Mouse (Mus musculus) adrenal gland, adult 2 months (tissue): ENCODE data around the gene Il17ra. TPM values are rescaled to one million over a fixed set of nuclear protein-coding genes. Genes with fewer than 3 reads are reported as not detected.

Experiments
- DNase-seq: peaks from one replicate; pipeline ENCODE4 v3.0.0; 2021
- long read RNA-seq: library from polyadenylated mRNA; stranded (forward); transcript quantifications from one replicate; pipeline ENCODE4 v2.0.0, GENCODE M21; 2021
- polyA plus RNA-seq: library from polyadenylated mRNA; depleted of rRNA; stranded (reverse); fragments of >200 nt; gene quantifications from 2 replicates; pipeline ENCODE4 v1.2.3, GENCODE M21; 2012; rRNA removed
- total RNA-seq, 2 experiments: library from RNA; stranded (reverse); gene quantifications; 2 replicates each; pipeline ENCODE4 v1.2.3; 2021

The Il17ra gene
- total RNA-seq (10 to 100 TPM in 1 of 2 experiments, 1 to 10 TPM in 1; 8.7 to 10.5 TPM), polyA plus RNA-seq (9.2 and 15.1 TPM in 2 replicates)
- long read RNA-seq, partial matches to known transcripts, result 0 of 3 reads
- long read RNA-seq, other reads (novel, unspliced or antisense), result 3 of 3 reads

DNA sequence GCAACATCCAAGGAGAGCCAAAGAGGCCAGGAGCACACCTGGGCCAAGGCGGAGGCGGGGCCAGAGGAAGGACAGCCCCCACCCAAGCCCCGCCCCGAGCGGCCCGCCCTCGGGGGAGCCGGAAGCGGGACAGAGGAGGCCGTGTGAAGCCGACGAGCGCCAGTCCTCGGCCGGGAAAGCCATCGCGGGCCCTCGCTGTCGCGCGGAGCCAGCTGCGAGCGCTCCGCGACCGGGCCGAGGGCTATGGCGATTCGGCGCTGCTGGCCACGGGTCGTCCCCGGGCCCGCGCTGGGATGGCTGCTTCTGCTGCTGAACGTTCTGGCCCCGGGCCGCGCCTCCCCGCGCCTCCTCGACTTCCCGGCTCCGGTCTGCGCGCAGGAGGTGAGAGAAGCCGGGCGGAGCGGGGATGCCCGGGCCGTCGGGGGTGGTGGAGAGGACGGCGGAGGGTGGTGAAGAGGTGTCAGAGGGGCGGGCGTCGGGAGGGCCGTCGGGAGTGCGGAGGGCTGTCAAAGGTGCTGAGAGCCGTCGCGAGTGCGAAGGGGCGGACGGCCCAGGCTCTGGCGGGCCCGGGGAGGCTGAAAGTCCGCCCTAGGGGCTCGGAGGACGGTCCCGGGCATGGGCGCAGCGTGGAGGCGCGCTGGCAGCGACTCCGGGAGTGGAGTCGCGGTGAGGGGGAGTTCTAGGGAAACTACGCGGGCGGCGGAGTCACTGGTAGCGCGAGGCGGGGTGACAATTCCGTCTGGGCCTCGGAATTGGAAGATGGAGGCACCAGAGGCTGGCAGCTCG is at the start of gene Il17ra:
Gene Il17ra (plus strand): TSS at position 162 of the 786 bp plus-strand sequence.
- DNase-seq, result peak; percentile 88

- no peak for DNase-seq
These were observed 24.9 kb upstream of the Il17ra start for GRCm38 (mm10) chr6:120438161-120438560.

DNA sequence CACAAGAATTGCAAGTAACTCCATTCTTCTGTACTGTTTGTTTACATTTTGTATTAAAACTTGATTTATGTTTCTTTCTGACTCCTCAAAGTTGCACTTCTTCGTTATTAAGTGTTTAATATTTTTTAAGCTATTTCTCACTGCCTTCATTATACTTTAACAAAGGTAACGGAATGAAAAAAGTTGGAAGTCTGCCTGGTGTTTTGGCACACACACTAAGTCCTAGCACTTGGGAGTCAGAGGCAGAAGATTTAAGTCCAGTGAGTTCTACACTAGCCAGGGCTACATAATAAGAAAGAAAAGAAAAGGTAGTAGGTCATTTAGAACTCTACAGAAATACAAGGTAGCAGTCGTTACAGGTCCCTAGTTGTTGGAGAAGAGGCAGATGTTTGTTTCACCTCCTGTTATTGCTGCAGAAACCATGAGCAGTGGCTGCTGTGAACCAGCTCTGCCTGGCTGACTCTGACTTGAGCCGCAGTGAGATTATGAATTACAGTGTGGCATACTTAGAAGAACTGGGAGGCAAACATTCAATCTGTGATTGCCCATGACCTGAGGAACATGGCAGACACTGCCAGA is 20.8 kb upstream of the Il17ra start:
- DNase-seq, result no peak

- DNase-seq, result no peak
These were observed 19.4 kb upstream of the Il17ra start for GRCm38 (mm10) chr6:120443363-120444355.

GRCm38 (mm10) chr6:120450208-120450607 is 12.8 kb upstream of the Il17ra start:
- DNase-seq, result no peak

GRCm38 (mm10) chr6:120452384-120453102 is 10.5 kb upstream of the Il17ra start:
- DNase-seq, result no peak

DNA sequence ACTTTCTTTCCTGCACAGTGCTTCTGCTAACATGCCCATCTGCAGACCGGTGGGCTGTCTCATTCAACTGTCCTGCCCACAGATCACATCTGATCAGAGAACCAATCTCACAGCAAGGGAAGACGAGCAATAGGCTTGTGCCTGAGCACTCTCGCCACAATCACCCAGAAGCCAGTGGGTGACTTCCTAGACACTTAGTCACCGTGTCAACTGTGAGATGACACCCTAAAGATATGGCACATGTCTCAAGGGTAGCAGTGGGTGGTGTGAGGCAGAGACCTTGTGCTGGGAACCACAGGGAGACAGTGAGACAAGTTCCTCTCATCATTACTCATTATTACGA is 10.0 kb upstream of the Il17ra start:
- no peak for DNase-seq

GRCm38 (mm10) chr6:120453556-120453955 is 9.5 kb upstream of the Il17ra start:
- no peak for DNase-seq

GRCm38 (mm10) chr6:120454627-120455077 is 8.4 kb upstream of the Il17ra start:
- no peak for DNase-seq

- DNase-seq, result no peak
These were observed 6.0 kb upstream of the Il17ra start for GRCm38 (mm10) chr6:120457074-120457473.

DNA sequence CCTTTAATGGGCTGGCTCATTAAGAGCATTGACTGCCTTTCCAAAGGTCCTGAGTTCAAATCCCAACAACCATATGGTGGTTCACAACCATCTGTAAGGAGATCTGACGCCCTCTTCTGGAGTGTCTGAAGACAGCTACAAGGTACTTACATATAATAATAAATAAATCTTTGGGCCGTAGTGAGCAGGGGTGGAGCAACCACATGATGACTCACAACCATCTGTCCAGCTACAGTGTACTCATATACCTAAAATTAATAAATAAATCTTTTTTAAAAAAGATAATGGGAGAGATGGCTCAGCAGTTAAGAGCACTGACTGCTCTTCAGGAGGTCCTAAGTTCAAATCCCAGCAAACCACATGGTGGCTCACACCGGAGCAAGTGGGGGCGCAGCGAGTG is 5.3 kb upstream of the Il17ra start:
- no peak for DNase-seq

- DNase-seq, result no peak
These were observed 1.8 kb upstream of the Il17ra start for GRCm38 (mm10) chr6:120461217-120461616.

DNA sequence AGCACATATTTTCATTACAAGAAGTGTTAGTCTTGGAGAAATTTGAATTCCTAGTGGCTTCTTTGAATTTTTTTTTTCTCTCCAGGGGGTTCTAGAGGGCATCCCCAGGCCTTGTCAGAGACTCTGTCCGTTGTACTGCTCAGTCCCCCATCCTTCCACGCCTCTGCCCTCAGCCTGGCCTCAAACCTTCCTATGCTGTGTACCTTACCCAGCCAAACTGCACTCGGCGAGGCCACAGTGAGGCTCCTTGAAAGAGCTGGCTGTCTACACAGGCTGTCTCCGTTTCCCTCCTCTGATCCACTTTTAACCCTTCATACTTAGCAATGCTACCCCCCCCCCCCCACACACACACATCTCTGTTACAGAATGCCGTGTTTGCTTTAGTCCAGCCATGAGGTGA is 796 bp upstream of the Il17ra start:
- DNase-seq, result no peak

- no peak for DNase-seq
These were observed 837 bp downstream of the Il17ra start for GRCm38 (mm10) chr6:120463884-120464283.

- no peak for DNase-seq
These were observed 1.4 kb downstream of the Il17ra start for GRCm38 (mm10) chr6:120464406-120464939.

- DNase-seq, result no peak
These were observed 2.3 kb downstream of the Il17ra start for GRCm38 (mm10) chr6:120465393-120465792.

- DNase-seq, result no peak
These were observed 3.7 kb downstream of the Il17ra start for GRCm38 (mm10) chr6:120466609-120467329.

GRCm38 (mm10) chr6:120468259-120468658 is 5.2 kb downstream of the Il17ra start:
- no peak for DNase-seq

- no peak for DNase-seq
These were observed 6.2 kb downstream of the Il17ra start for GRCm38 (mm10) chr6:120469268-120469667.

DNA sequence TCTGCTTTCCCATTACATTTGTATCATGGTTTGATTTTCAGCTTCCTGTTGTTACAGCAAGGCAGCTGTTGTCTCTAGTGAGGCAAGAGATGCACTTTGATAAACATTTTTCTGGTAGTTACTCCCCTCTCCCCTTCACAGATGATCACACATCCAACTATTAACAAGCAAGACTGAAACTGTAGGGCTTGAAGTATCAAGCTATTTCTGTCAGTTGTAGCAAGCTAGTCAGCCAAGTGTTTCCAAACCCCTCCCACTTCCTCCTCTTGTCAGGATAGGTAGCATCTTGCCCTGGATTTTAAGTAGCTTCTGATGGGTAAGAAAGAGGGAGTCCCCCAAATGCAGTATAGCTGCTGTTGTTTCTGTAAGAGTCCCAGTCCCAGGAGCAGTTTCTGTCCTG is 6.7 kb downstream of the Il17ra start:
- DNase-seq, result no peak

- peak; percentile 73 for DNase-seq
These were observed 7.6 kb downstream of the Il17ra start for GRCm38 (mm10) chr6:120470666-120471065.
